Mouse (Mus musculus): ENCODE measurements around the gene Ankrd44.
A peak's percentile ranks its signal among the peaks of the same experiment; 100 is the strongest.

Ankrd44 gene

GRCm38 (mm10) chr1:54707036-54707887, 218.9 kb downstream of the Ankrd44 start:
- DNase-seq (ENCODE audit: low read depth, low spot score): no peak

GRCm38 (mm10) chr1:54706621-54707020, 219.6 kb downstream of the Ankrd44 start:
- no peak for DNase-seq (ENCODE audit: low read depth, low spot score)

- DNase-seq (ENCODE audit: low read depth, low spot score): no peak
These were observed 222.7 kb downstream of the Ankrd44 start for GRCm38 (mm10) chr1:54703466-54703865.

GRCm38 (mm10) chr1:54702918-54703317, 223.3 kb downstream of the Ankrd44 start:
- no peak for DNase-seq (ENCODE audit: low read depth, low spot score)

GRCm38 (mm10) chr1:54695396-54695795, 230.8 kb downstream of the Ankrd44 start:
- DNase-seq (ENCODE audit: low read depth, low spot score): no peak

GRCm38 (mm10) chr1:54691824-54692223, 234.4 kb downstream of the Ankrd44 start:
- no peak for DNase-seq (ENCODE audit: low read depth, low spot score)

GRCm38 (mm10) chr1:54690291-54690965, 235.8 kb downstream of the Ankrd44 start:
- DNase-seq (ENCODE audit: low read depth, low spot score): no peak

GRCm38 (mm10) chr1:54688441-54688840, 237.7 kb downstream of the Ankrd44 start:
- DNase-seq (ENCODE audit: low read depth, low spot score): no peak

GRCm38 (mm10) chr1:54684316-54684715, 241.9 kb downstream of the Ankrd44 start:
- DNase-seq (ENCODE audit: low read depth, low spot score): no peak

GRCm38 (mm10) chr1:54679556-54679955, 246.6 kb downstream of the Ankrd44 start:
- no peak for DNase-seq (ENCODE audit: low read depth, low spot score)

- no peak for DNase-seq (ENCODE audit: low read depth, low spot score)
These were observed 248.2 kb downstream of the Ankrd44 start for GRCm38 (mm10) chr1:54678037-54678436.

- DNase-seq (ENCODE audit: low read depth, low spot score): no peak
These were observed 250.7 kb downstream of the Ankrd44 start for GRCm38 (mm10) chr1:54675478-54675877.

- no peak for DNase-seq (ENCODE audit: low read depth, low spot score)
These were observed 258.2 kb downstream of the Ankrd44 start for GRCm38 (mm10) chr1:54667991-54668390.

- DNase-seq (ENCODE audit: low read depth, low spot score): peak; percentile 58
These were observed 260.4 kb downstream of the Ankrd44 start for GRCm38 (mm10) chr1:54665582-54666405.

GRCm38 (mm10) chr1:54665095-54665494, 261.1 kb downstream of the Ankrd44 start:
- DNase-seq (ENCODE audit: low read depth, low spot score): no peak

- DNase-seq (ENCODE audit: low read depth, low spot score): no peak
These were observed 265.5 kb downstream of the Ankrd44 start for GRCm38 (mm10) chr1:54660674-54661073.

GRCm38 (mm10) chr1:54658558-54658957, 267.6 kb downstream of the Ankrd44 start:
- no peak for DNase-seq (ENCODE audit: low read depth, low spot score)

- no peak for DNase-seq (ENCODE audit: low read depth, low spot score)
These were observed 277.9 kb downstream of the Ankrd44 start for GRCm38 (mm10) chr1:54648237-54648636.

- DNase-seq (ENCODE audit: low read depth, low spot score): no peak
These were observed 278.8 kb downstream of the Ankrd44 start for GRCm38 (mm10) chr1:54647335-54647745.

- no peak for DNase-seq (ENCODE audit: low read depth, low spot score)
These were observed 285.9 kb downstream of the Ankrd44 start for GRCm38 (mm10) chr1:54640184-54640795.

- no peak for DNase-seq (ENCODE audit: low read depth, low spot score)
These were observed 286.6 kb downstream of the Ankrd44 start for GRCm38 (mm10) chr1:54639506-54640078.

Measured in retina, postnatal 7 days (tissue).